Mouse (Mus musculus) heart, adult 9 months (tissue): ENCODE results near the gene Elavl2.

Experiments used
- DNase-seq, 2 experiments: peaks; one replicate each; pipeline ENCODE4 v3.0.0; 2022; ENCODE audit warnings: low spot score in 2 of 2

The Elavl2 gene

DNA sequence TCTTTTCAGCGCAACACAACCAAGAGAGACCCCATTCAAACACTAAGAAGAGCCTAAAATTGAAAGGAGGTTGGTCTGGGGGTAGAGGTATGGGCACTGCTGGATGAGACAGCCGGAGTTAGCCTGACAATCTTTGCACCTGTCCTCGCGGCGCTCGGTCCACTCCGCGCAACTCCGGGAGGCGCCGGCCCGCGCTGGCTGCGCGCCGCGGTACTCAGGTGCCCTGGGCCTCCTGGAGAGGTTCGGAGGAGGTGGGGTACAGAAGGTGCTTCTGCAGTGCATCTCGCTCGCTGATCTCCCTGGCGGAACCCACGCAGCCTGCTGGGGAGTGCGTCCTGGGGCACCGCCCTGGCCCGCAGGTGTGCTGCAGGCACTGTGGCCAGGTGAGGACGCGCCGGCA lies at the start of gene Elavl2:
Gene Elavl2 (minus strand): TSS at position 363 of the 400 bp plus-strand sequence.
- no peak for DNase-seq

DNA sequence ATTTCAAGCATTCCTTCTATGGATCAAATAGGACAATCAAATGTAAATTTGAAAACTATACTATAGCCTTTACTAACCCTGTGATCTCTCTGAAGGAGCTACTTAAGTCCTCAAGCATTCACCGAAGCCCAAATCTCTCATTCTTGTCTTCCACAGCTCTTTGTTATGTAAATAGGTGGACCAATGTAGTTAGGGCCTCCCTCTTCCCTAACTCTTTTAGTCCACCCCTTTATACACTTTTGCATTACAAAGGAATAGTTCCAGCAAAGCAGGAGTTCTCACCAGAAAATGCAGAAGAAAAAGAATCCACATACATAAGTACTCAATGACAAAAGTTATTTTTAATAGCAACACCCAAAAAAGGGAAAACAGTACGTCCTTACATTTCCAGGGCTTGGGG lies 47.3 kb upstream of the Elavl2 start:
- no peak for DNase-seq

- no peak for DNase-seq
Observed at GRCm38 (mm10) chr4:91415582-91415981, 15.0 kb upstream of the Elavl2 start.

DNA sequence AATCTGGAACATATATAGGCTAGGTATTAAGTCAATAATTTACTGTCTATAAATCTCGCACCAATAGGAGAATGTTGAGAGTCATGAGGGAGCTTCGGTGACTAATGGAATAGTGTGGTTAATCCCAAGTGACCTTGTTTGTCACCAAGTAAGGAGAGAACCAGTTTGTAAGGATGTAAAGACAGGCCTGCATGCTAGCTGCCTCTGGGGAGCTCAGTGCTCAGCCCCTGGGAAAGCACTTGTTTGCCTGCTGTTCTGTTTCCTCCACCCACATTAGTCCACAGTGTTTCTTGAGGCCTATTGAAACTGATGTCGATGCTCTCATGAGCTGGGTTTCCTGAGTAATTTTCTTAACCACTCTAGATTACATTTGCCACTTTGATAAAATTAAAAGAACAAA lies 4.5 kb upstream of the Elavl2 start:
- DNase-seq = no peak

DNA sequence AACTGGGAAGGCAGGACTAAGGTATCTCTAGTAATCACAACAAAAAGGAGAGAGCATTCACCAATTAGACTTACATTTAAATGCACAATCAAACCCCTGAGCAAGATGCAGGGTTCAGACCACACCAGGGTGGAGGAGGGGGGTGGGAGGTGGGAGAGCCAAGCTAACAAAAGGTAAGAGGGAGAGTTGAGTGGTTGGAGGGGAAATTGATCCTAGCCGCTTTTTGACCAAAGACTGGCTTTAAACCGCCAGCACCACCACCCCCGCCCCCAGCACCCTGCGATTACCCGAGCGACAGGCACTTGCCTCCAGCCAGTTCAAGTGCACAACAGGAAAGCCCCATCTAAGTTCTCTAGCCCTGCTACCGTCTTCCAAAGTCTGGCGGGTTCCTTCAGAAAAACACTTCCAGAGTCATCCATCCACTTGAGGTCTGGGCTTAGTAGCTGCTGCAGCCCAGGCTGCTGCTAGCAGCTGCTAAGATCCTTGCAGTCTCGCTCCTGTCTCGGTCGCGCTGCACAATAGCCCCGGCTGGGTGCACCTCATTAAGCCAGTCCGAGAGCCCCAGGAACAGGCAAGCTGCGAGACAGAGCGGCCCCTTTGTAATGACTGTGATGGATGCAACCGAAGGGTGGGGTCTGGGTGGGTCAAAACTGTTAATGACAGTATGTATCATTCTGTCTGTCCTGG lies 932 bp downstream of the Elavl2 start:
- no peak for DNase-seq

DNA sequence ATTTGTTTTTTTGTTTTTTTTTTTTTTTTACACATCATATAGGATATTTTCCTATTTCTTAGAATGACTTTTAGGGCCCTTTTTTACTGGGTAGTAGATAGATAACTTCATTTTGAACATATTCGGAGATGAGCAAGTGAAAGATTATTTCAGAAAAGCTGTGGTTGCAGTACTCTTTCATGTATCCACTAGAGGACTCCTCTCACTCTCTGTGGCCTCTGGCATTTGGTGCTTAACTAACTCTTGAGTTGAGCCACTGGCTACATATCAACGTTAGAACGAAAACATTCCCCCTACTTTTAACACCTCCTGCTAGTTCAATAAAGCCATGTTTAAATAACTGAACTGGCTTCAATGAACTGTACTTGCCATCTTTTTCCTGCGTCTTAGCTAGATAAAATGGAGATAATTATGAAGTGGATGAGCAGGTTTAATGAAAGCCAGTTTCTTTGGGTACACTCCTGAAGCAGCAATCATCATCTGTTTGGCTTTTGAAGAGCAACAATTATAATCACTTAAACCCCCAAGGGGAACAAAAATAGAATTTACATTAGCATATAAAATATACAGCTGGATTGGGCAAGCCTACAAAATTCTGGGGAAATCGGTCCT lies 8.5 kb downstream of the Elavl2 start:
- DNase-seq = no peak

DNA sequence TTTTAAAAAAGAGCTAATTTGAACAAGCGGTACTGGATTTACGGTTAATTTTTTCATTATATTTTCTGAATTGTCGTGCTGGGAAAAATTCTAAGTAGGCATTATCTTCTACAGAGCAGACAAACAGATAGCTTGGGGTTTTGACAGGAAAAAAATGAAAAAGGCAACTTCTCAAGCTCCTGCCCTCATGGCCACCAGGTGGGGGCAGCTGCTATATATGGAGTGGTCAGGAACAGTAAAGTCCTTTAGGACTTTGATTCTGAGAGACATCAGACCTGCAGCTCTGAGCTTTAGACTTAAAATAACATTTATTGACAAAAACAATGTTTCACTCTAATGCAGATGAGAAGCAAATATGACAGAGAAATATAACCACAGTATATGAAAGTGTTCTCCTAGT lies 12.9 kb downstream of the Elavl2 start:
- DNase-seq = no peak

DNA sequence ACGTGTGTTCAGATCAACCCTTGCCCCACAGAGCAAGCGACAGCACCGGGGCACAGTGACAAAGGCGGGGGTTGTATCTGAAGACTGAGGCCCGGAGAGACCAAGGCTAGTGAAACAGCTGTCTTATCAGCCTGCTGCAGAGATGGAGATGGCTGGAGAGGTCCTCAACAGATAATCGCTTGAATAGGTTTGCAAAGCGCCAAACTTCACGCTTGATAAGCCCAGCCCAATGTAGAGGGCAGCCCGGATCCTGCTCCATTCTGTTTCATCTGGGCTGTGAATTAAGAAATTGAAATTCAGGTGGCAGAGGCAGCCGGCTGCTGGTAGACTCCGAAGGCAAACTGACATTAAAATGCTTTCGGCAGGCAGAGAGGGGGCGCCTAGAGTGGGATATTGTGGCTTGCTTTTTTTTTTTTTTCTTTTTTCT lies 19.4 kb downstream of the Elavl2 start:
- DNase-seq = no peak

GRCm38 (mm10) chr4:91380341-91381117 lies 20.1 kb downstream of the Elavl2 start:
- DNase-seq = no peak

- DNase-seq = no peak
Observed at GRCm38 (mm10) chr4:91379559-91379958, 21.0 kb downstream of the Elavl2 start.

- peak; percentile 77 to 82 for DNase-seq
Observed at GRCm38 (mm10) chr4:91376317-91376910, 24.2 kb downstream of the Elavl2 start.

GRCm38 (mm10) chr4:91375372-91375687 lies 25.3 kb downstream of the Elavl2 start:
- no peak for DNase-seq

DNA sequence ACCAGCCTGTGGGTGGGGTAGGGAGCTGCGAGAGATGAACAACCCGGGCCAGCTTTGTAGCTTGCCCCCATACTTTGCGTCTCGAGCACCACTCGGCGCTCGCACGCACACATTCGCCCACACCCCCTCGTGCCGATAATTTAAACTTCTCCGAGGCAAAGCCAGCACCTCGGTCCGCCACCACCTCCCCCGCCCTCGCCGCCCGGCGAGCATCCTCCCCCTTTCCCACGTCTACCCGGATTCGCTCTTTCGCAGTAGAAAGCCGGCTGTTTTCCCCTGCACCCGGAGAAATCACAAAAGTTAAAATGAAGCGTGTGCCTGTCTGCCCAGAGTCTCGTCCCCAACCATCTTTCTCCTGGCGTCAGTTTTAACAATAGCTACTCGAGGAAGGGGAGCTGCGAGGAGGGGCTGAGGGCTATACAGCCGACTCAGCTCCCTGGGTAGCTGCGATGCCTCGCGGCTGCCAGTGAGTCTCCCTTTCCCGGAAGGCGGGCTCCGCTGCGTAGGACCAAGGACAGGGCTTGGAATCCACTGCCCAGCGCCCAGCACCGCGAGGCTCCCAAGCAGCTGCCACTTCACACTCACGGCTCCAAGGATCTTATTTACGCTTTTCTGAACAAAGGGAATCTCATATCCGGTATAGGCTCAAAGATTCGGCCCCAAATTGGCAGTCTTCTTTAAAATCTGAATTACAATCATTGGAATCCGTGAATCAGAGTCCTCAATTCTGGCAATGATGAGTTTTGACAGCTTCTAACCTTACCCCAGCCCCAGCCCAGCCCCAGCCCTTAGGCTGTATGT lies 25.8 kb downstream of the Elavl2 start:
- no peak for DNase-seq

- no peak for DNase-seq
Observed at GRCm38 (mm10) chr4:91372844-91373243, 27.7 kb downstream of the Elavl2 start.

GRCm38 (mm10) chr4:91371819-91372215 lies 28.8 kb downstream of the Elavl2 start:
- no peak for DNase-seq

DNA sequence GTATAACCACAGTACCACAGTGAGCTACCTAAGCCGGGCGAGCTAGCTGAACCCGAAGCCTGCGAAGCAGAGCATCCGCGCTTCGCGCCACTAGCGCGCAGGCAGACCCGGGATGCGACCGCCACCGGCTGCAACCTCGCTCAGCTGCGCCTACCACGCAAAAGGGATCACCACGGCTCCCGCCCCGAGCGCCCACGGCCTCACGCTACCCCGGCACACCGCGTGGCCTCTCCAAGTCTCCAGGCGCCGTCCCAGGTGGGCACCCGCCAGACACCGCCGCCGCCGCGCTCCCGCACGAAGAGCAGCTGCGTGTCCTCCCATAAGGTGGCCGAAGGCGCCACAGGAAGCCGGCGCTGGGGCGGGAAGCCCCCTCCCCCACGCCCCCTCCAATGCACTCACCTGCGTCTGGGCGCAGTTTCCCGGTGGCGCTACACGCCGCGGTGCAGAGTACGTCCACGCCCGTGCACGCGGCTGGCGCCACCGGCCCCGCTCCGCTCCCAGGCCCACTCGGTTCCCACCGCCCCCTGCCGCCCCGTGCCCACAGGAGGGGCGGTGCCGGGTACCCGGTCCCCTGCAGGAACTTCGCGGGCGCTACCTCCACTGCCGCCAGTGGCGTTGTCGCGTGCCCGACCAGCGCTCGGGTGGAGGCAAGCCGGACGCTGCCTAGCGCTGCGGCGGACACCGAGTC lies 29.3 kb downstream of the Elavl2 start:
- DNase-seq = no peak

DNA sequence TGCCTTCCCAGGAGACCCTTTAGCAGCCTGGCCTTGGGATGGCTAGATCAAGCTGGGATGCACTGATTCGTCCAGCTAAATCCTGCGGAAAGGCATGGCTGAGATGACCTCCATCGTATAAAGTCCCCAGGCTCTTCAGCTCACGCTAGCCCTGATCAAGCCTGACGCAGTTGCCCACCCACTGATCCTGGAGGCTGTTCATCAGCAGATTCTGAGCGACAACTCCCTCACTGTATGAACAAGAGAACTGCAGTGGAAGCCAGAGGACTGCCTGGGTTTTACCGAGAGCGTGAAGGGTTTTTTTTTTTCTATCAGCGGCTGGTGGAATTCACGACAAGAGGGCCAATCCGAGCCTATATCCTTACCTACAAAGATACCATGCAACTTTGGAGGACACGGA lies 35.3 kb downstream of the Elavl2 start:
- no peak for DNase-seq

DNA sequence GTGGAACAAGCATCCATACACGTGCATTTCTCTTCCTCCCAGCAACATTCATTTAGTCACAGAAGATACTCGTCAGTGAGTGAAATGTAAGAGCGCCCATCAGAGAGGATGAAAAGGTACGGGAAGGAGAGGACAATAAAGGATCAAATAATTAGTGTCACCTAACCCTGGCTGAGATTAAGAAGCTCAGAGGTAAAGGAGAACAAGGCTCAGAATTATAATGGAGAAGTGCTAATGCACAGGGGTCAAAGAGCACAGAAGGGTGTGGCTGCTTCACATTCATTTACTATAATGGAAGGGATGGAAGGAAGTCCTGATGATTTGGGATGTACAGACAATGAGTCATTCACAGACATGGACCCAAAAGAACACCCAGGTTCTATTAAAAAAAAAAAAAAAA lies 36.6 kb downstream of the Elavl2 start:
- DNase-seq = no peak

- no peak for DNase-seq
Observed at GRCm38 (mm10) chr4:91362520-91362919, 38.1 kb downstream of the Elavl2 start.

- DNase-seq = no peak
Observed at GRCm38 (mm10) chr4:91353138-91353537, 47.4 kb downstream of the Elavl2 start.

- no peak for DNase-seq
Observed at GRCm38 (mm10) chr4:91349579-91349978, 51.0 kb downstream of the Elavl2 start.
